Mouse (Mus musculus): ENCODE results near the gene C1qtnf3.
A peak's percentile ranks its signal among the peaks of the same experiment; 100 is the strongest.

Gene C1qtnf3

DNA sequence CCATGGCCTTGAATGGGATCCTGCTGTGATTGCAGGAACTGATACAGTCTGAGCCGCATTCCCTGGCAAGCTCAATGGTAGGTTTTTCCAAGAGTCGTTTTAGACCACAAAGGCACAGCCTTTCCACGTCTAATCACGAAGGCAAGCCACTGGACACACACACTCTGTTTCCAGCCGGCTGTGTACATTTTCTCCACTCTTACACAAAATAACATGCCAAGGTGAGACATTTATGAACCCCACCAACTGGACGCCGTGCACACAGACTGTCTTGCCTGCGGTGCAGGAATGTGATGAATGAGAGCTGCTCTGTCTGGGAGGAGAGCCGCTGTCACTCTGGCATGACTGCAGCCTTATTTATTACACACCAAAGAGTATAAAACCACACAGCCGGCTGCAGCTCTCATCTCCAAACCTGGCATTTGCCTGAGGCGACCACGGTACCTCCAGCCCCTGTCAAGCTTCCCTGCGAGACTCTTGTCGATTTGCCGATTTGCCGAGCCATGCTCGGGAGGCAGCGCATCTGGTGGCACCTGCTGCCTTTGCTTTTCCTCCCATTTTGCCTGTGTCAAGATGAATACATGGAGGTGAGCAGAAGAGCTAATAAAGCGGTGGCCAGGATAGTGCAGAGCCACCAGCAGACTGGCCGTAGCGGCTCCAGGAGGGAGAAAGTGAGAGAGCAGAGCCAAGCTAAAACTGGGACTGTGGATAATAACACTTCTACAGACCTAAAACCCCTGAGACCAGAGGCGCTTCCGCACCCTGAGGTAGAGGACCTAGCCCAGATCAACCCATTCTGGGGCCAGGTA is at the start of gene C1qtnf3:
TSS of gene C1qtnf3 (plus strand) at position 382 of the 809 bp plus-strand sequence.
- DNase-seq (ENCODE audit: low spot score): peak; percentile 16

DNA sequence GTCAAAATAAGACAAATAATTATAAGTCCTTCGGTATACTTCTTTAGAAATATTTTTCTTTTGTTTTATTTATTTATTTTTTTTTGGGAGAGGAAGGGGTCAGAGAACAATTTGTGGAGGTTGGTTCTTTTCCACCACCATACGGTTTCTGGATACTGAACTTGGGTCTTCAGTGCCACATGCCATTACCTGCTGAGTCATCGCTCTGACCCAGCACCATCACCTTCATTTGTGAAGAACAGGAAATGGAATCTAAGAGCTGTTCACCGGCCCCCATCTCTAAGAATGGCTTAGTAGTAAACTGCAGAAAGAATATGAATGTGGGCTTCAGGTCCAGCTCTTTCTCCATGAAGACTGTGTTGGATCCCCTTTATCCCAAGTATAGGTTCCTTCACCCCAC is 49.8 kb upstream of the C1qtnf3 start:
- no peak for DNase-seq (ENCODE audit: low spot score)

DNA sequence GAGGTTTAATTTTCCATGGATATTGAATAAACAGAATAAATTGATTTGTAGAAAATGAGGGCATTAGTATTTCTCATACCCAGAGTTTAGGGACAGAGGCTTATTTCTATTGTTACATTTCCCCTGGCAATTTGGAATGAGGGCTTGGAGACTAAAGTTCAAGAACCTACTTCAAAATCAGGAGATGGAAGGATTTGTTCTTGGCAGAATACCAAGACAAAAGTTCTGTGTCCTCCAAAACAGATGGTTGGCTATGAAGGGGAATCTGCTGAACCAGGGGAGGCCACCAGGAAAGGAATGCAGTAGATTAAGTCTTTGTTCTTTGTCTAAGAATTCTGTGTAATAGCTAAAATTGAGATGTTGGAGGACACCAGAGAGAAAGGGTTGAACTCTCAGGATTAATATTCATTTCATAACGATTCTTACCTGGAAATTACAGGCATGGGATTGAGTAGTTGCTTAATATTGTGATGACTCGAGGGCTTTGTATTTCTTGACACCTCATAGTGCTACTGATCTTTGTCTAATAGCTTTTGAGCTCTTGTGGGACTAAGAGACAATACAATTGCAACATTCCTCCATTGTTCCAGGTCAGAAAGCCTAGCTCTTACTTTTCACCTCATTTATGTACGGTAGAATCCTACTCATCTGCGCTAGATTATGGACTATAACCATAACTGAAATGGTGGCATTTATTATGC is 35.4 kb upstream of the C1qtnf3 start:
- DNase-seq (ENCODE audit: low spot score): no peak

DNA sequence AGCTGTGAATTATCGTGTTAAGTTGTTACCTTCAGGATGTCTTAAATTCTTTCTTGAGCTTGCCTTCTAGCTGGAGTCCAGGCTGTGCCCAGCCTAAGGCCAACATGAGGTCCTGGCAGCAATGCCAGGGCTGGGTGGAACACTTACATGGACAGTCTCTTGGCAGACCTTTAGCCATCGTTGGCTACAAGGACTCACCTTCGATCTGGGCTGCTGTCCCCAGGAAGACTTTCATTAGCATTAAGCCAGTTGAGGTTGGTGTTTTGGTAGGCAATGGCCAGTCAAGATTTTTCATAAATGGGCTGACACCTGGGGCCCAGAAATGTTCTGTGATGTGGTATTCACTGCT is 34.8 kb upstream of the C1qtnf3 start:
- DNase-seq (ENCODE audit: low spot score): no peak

DNA sequence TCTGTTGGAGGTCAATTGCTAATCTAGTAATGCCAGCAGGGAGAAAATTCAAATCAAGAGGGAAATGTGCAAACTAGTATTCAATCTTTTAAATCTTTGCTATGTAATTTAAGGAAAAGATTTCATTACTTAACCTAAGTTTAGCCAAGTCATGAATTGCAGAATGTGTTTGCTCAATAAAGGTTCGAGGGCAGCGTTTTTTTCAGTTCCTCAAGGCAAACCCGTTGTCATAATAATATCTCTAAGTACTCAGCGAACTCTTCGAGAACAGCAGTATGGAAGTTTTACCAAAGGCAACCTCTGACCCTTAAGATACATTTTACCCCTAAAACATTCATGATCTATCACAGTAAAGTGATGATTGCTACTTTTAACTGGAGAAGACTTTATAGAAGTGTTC is 31.9 kb upstream of the C1qtnf3 start:
- DNase-seq (ENCODE audit: low spot score): no peak

DNA sequence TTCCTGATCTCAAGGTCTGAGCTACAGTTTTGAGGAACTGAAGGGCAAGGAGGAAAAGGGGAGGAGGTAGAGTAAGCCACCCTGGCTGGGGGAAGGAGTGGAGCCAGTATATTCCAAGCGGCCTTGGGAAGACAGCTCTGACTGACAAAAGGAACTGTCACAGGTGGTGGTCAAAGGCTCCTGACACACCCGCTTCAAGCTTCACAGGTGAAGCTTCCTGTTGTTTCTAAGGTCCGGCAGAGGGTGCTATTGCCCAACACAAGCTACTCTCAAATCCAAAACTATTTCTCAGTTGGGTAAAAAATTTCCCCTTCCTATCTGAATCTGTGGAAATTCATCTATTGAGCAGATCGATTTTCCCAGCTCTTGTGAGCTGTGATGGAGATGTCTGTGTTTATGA is 31.1 kb upstream of the C1qtnf3 start:
- DNase-seq (ENCODE audit: low spot score): peak; percentile 20

DNA sequence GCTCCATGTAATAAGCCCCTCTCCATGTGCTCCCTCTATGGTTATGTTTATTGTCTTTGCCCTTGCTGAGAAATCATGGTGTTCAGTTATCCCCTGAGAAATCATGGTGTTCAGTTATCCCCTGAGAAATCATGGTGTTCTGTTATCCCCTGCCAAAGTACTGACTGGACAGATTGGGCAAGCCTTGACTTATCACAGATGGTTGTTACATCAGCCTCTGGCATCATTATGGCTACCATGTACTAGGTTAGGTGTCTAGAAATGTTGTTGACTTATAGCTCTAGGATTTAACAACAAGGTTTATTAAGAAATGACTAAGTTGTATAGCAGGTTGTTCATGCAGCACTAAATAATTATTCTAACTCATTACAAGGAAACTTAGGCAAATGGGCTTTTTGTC is 30.1 kb upstream of the C1qtnf3 start:
- DNase-seq (ENCODE audit: low spot score): no peak

DNA sequence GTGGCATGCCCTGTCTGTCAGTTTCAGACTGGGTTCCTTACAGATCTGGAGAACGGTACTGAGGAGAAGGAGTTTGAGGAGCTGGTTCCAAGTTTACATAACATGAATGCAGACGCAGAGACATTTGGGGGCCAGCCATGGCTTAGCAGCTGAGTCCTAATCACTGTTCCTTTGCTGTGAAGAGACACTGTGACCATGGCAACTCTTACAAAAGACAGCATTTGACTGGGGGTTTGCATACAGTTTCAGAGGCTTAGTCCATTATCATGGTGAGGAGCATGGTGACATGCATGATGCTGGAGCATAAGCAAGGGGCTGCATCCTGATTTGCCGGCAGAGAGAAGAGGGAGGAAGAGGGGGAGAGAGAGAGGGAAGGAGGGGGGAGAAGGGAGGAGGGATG is 29.6 kb upstream of the C1qtnf3 start:
- no peak for DNase-seq (ENCODE audit: low spot score)

DNA sequence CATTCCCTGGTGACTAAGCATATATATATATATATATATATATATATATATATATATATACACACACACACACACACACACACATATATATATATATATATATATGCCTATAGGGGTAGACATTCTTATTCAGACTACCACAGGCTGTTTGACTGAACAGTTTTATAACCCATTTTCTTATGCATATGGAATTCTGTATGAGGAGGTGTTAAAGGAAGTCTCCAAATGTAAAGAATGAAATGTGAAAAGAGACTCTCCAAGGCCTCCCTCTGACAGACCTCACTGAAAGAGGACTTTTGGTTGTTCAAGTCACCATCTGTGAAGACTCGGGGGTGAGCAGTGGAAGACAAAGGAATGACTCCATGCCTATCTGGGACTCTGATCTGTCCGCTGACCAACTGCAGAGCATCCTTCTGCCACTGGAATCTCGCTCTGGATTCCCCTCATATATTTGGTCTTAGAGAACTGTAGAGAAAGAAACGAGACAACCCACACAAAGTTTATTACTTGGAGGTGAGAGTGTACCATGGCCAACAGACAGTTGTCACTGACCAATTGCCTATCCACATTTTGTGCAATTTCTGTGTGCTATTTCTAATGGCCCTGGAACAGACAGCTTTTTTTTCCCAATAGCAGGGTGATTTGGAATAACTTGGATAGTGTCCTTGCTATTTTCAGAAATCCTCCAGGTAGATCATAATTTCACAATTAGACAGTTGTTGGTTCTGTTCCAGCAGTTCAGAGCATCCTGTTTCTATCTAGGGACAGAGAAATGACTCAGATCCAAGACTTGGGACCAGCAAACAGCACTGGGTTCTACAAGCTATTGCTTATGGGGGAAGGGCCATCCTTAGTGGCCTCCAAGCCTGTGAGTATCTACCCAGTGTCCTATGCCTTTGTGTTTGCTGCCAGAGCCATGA is 28.8 kb upstream of the C1qtnf3 start:
- no peak for DNase-seq (ENCODE audit: low spot score)

DNA sequence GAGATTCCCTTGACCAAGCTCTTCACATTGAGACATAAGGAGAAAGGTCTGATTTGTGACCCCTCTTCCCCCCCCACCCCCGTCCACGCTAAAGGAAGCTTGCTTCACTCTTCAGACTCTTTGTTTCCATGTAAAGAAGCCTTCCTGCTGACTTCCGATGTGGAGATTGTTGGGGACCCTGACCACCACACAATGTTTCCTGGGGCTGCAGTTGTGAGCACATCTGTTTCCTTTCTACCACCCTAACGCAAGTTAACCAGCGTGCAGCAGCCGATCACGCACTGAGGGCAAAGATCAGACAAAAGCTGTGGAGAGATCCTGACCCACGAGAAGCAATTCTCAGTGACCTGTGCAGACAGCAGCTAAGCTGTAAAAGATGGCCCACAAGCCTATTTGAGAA is 24.8 kb upstream of the C1qtnf3 start:
- DNase-seq (ENCODE audit: low spot score): peak; percentile 25

DNA sequence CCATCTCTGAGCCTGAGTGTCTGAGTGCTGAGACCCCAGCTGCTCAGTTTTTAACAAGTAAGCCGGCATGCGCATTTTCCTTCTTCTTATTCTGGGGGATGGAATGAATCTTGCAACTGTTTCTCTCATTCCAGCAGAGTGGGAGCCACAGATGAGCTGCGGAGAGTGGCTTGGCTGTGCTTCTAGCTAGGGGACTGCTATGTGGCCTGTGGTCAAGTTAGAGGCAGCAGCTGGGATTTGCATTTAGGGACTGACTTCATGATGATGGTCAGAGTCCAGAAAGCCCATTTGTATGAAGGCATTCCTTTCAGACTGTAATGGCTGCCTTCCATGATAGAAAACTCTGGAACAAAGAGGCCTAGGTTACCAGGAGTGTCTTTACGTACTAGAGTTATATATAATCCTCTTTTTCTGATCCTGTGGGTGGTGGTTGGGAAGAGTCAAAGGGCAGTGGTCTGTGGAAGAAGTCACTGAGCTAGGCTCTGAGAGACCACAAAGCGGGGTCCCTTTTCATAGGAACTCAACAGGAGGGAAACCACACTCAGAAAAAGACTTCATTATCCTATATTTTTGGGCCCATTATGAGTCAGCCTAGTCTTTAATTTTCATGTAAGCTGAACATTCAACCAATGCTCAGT is 23.4 kb upstream of the C1qtnf3 start:
- DNase-seq (ENCODE audit: low spot score): no peak

DNA sequence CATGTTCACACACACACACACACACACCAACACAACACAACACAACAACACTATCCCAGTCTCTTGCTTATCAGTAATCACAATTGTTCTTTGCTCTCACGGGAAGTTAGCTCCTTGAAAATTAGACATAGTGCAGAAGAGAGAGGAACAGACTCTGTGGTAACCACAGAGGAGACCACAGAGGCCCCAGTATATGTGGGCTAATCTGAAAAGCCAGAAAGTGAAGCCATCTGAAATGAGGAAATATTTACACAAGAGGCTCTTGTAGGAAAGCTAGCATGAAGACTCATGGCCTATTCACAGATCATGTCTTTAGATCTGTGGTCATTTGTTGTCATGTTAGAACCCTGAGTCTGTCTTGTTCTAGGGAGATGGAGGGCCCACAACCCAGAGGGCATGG is 18.2 kb upstream of the C1qtnf3 start:
- DNase-seq (ENCODE audit: low spot score): no peak

DNA sequence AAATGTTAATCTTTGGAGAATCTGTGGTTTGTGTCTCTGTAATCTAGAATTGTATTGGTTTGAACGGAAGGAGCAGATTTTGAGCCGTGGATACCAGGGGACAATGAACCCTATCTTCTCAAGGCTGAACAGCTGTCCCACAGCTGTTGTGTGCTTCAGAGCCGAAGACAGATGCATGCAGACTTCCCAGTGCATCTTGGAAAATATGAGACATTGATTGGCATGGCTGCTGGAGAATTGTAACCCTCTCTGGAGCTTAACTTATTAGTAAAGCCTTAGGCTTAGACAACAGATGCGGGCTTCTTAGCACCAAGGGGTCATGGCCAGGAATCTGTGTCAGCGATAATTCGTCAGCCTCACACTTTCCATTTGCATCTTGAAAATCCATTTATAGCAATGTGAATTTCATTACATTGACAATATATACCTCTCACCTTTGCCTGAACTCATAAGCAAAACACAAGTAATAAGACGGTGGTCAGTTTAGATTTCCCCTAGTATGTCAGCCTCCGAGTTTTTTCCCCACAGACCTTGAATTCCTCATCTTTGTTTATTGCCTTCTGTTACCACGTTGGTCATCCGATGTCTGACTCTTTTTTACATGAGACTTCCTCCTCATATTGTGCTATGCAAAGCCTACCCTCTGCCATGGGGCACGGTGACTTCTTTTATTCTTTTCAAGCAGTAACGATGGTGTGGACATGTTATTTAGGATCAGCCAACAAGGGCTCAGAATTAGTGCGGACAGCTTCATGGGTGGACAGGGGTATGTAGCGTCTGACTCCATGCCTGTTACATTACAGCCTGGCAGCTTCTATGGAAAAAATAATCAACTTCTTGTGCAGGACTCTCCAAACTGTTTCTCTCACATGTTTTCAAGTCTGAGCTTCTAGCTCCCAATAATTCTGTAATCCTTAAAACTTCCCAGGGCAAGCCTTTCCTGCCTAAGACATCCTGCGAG is 11.7 kb upstream of the C1qtnf3 start:
- DNase-seq (ENCODE audit: low spot score): no peak

DNA sequence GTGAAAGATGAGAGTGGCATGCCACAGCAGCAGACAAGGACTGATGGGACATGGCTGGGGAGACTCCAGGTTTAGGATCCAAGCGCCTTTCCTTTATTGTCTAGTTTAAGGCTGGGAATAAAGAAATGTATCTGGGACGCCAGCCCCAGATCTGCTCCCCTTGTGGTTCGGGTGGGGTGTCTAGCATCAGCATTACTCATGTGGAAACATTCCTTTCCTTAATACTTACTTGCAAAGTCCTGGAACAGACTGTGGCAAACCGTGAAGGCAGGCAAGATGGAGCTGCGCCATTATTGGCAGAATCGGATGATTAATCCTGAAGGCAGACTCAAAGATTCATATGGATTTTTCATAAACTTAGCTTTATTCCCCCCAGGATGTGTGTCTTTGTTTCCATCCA is 10.2 kb upstream of the C1qtnf3 start:
- DNase-seq (ENCODE audit: low spot score): no peak

DNA sequence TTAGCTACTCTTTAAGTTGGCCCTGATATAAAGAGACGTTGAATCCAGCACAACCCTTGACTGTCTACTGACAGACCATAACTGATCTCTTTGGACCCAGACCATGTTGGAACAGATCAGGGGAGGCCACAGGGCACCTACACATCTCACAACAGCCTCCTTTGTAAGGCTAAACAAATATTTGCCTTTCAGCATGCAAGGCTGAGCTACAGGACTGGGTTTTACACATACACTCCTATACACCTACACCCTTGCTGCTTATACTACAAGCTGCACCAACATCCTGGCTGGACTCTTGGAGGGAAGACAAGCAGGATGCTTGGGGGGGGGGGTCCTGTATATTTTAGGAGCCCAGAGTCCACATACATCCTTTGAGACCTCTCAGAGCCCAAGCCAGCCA is 4.3 kb upstream of the C1qtnf3 start:
- no peak for DNase-seq (ENCODE audit: low spot score)

DNA sequence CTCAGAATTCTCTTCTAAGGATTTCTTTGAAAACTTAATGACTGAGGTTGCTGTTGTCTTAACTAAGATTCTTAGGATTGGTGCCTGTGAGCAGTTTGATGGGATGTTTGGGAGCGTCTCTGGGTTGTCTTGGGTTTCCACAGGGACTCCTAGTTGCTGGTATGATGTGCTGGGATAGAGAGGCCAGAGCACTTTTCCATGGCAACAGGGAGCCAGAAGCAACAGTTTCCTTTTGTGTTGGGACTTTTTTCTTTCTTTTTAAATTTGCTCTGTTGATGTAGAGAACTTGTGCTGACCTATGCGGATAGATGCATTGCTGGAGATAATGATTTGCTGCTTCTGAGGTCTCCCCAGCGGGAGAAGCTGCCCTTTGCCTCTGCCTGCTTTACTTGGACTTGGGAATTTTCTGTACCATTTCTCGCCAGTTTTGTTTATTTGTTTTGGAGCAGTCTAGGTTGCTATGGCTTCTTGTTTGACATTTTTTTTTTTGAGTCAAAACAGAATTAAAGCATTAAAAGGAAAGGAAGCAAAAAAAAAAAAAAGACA is 701 bp downstream of the C1qtnf3 start:
- DNase-seq (ENCODE audit: low spot score): peak; percentile 57

DNA sequence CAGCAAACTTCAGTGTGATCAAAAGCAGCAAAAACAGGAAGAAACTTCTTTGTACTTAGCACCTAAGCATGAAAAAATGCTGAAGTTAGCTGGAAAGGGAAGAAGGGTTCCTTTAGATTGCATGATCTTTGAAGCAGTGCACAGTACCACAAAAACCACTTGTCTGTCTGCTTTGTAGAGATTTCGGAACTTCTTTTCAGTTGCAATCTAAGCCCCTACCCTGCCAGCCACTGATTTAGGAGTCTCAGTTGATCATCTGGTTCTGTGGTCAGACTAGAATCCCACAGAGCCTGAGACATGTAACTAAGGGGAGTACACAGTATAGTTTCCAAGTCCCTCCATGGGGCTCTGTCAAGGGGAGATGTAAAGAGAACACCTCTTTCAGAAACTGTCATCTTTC is 1.3 kb downstream of the C1qtnf3 start:
- DNase-seq (ENCODE audit: low spot score): no peak

DNA sequence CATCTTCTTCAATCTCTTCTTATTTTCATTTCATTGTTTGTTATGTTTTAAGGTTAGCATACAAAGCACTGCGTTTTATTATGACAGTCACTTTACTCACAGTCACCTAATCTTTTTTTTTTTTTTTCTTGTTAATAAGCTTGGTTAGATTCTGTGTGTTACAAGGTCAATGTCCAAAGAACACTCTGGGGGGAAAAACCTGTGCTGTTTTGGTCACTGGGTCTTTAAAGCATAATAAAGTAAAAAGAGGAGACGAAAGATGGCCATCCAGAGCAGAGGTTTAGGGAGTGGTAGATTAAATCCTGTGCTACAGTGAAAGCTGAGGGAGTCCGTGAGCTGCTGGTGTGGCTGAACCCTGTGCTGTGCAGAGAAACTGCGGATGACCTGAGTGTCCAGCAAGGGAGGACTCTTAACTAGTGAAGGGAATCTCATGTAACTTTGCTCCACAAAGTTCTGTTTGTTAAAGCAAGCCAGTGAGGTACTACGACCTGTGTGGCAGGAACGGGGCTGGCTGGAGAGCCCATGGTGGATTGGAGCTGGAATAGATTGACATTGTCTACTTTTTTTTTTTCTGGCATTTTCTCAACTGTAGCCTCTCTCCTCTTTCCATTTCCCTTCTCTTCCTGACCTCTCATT is 2.4 kb downstream of the C1qtnf3 start:
- peak; percentile 38 for DNase-seq (ENCODE audit: low spot score)

DNA sequence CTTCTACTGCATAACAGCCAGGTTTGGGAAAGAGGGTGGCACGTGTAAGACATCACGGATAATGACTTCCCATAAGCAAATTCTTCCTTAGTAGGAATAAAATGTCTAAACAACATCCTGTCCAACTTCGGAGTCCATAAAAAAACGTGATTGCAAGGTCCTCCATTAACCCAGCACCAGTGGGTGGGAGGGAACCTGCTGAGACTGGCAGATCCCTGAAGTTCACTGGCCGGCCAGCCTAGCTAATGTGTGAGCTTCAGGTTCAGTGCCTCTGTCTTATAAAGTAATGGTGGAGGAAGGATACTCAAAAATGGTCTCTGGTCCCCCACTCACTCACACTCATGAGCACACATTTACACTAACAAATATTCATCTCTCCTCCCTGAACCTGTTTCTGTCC is 3.0 kb downstream of the C1qtnf3 start:
- DNase-seq (ENCODE audit: low spot score): peak; percentile 20

DNA sequence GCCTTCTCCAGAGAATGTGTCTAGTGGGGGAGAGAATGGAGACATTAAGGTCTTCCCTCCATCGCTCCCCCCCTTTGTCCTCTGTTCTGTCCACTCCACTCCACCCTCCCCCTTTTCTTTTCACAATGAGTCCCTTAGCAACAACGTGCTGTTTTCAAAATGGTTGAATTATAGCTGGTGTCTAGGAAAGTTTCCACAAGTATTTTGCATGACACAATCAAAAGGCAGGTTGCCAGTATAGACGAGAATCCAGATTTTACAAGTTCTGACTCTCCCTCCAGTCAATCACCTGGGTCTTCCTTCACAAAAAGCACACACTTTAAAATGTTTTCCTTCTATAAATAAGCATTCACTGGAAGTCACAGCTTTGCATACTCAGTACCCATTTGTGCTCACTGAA is 4.6 kb downstream of the C1qtnf3 start:
- no peak for DNase-seq (ENCODE audit: low spot score)

All from yolk sac, embryonic 10.5 days (tissue).